Mouse (Mus musculus) MEL (cell line): ENCODE results near the gene Sp2. TPM values are rescaled to one million over a fixed set of nuclear protein-coding genes. Genes with fewer than 3 reads are reported as not detected.

Experiments
- DNase-seq: peaks from one replicate; pipeline ENCODE4 v3.0.0; 2011; ENCODE audit warnings: low read depth, low spot score
- H3K27ac ChIP-seq: 2 replicates; pipeline ENCODE4 v1.5.1; 2012; ENCODE audit warnings: low read depth, mild to moderate bottlenecking, control low read depth, low read length, moderate library complexity; ENCODE audit not compliant: control insufficient read depth
- H3K27me3 ChIP-seq, 2 experiments: fragments of 150-350 bp in 1 of 2; sonication (generic) in 1 of 2; 2 replicates each; pipeline ENCODE4 v1.6.1; 2012; ENCODE audit warnings: low read length in 2 of 2, mild to moderate bottlenecking in 2 of 2, improper control_type of control experiment in 1 of 2, moderate library complexity in 1 of 2; ENCODE audit not compliant: insufficient read depth in 2 of 2, control insufficient read depth in 1 of 2
- H3K36me3 ChIP-seq, 2 experiments: 2 replicates each; pipeline ENCODE4 v1.6.1; 2012 to 2014; ENCODE audit warnings: low read length in 2 of 2, improper control_type of control experiment in 1 of 2, inconsistent platforms in 1 of 2, mild to moderate bottlenecking in 1 of 2; ENCODE audit not compliant: insufficient read depth in 2 of 2, control insufficient read depth in 1 of 2
- H3K4me1 ChIP-seq, 2 experiments: fragments of 150-350 bp in 1 of 2; sonication (generic) in 1 of 2; 2 replicates each; pipeline ENCODE4 v1.6.1; 2012; ENCODE audit warnings: low read length in 2 of 2, improper control_type of control experiment in 1 of 2, mild to moderate bottlenecking in 1 of 2; ENCODE audit not compliant: insufficient read depth in 2 of 2, control insufficient read depth in 1 of 2
- H3K4me3 ChIP-seq, 2 experiments: fragments of 150-350 bp in 1 of 2; sonication (generic) in 1 of 2; 2 replicates each; pipeline ENCODE4 v1.5.1; 2012; ENCODE audit warnings: low read depth in 2 of 2, low read length in 2 of 2, mild to moderate bottlenecking in 2 of 2, moderate library complexity in 2 of 2, control low read depth in 1 of 2, improper control_type of control experiment in 1 of 2; ENCODE audit not compliant: control insufficient read depth in 1 of 2, insufficient read depth in 1 of 2
- H3K79me2 ChIP-seq: 2 replicates; pipeline ENCODE4 v1.6.1; 2012; ENCODE audit warnings: mild to moderate bottlenecking, low read length, moderate library complexity; ENCODE audit not compliant: control insufficient read depth, poor library complexity, insufficient read depth
- H3K9ac ChIP-seq: 2 replicates; pipeline ENCODE4 v1.6.1; 2012; ENCODE audit warnings: low read depth, mild to moderate bottlenecking, control low read depth, low read length, moderate library complexity; ENCODE audit not compliant: control insufficient read depth, poor library complexity, severe bottlenecking
- H3K9me3 ChIP-seq: fragments of 150-350 bp; sonication (generic); replicated peaks from 2 replicates; pipeline ENCODE4 v1.6.1; 2012; ENCODE audit warnings: mild to moderate bottlenecking, low read length, improper control_type of control experiment, moderate library complexity; ENCODE audit not compliant: insufficient read depth
- BHLHE40 ChIP-seq: IDR thresholded peaks from 2 replicates; pipeline ENCODE4 v1.6.1; 2012; ENCODE audit warnings: low read depth, mild to moderate bottlenecking, inconsistent platforms, low read length, improper control_type of control experiment, borderline replicate concordance
- CHD2 ChIP-seq: IDR thresholded peaks from 2 replicates; pipeline ENCODE4 v1.6.1; 2011; ENCODE audit warnings: low read length, improper control_type of control experiment
- E2F4 ChIP-seq: IDR thresholded peaks from 2 replicates; pipeline ENCODE4 v1.6.1; 2011; ENCODE audit warnings: low read depth, low read length, improper control_type of control experiment, borderline replicate concordance
- ELF1 ChIP-seq: IDR thresholded peaks from 2 replicates; pipeline ENCODE4 v1.6.1; 2014; ENCODE audit warnings: low read depth, mild to moderate bottlenecking, inconsistent platforms, low read length, improper control_type of control experiment, moderate library complexity
- EP300 ChIP-seq, 2 experiments: IDR thresholded peaks; 2 replicates each; pipeline ENCODE4 v1.6.1; 2011; ENCODE audit warnings: improper control_type of control experiment in 2 of 2, low read length in 2 of 2, low read depth in 1 of 2, mild to moderate bottlenecking in 1 of 2
- HCFC1 ChIP-seq: IDR thresholded peaks from 2 replicates; pipeline ENCODE4 v1.6.1; 2012; ENCODE audit warnings: low read depth, mild to moderate bottlenecking, inconsistent platforms, low read length, improper control_type of control experiment, moderate library complexity
- JUND ChIP-seq: IDR thresholded peaks from 2 replicates; pipeline ENCODE4 v1.6.1; 2011; ENCODE audit warnings: low read depth, mild to moderate bottlenecking, improper control_type of control experiment, low read length
- KAT2A ChIP-seq: conservative IDR thresholded peaks from 2 replicates; pipeline ENCODE4 v1.6.1; 2012; ENCODE audit warnings: low read depth, low read length, improper control_type of control experiment, inconsistent platforms
- MAFK ChIP-seq: IDR thresholded peaks from 2 replicates; pipeline ENCODE4 v1.6.1; 2011; ENCODE audit warnings: low read depth, mild to moderate bottlenecking, low read length, improper control_type of control experiment, borderline replicate concordance
- MAX ChIP-seq: IDR thresholded peaks from 2 replicates; pipeline ENCODE4 v1.6.1; 2011; ENCODE audit warnings: low read length, improper control_type of control experiment
- MAZ ChIP-seq: IDR thresholded peaks from 2 replicates; pipeline ENCODE4 v1.6.1; 2012; ENCODE audit warnings: low read depth, mild to moderate bottlenecking, inconsistent platforms, low read length, improper control_type of control experiment
- MEF2A ChIP-seq: IDR thresholded peaks from 2 replicates; pipeline ENCODE4 v1.6.1; 2014; ENCODE audit warnings: low read depth, mild to moderate bottlenecking, inconsistent platforms, low read length, improper control_type of control experiment; ENCODE audit not compliant: poor library complexity, insufficient replicate concordance, severe bottlenecking; ENCODE audit errors: extremely low read depth
- NELFE ChIP-seq: IDR thresholded peaks from 2 replicates; pipeline ENCODE4 v1.6.1; 2011; ENCODE audit warnings: low read depth, low read length, improper control_type of control experiment
- NRF1 ChIP-seq: IDR thresholded peaks from 2 replicates; pipeline ENCODE4 v1.6.1; 2014; ENCODE audit warnings: low read depth, mild to moderate bottlenecking, inconsistent platforms, low read length, improper control_type of control experiment, moderate library complexity; ENCODE audit not compliant: poor library complexity, insufficient read depth, severe bottlenecking
- POLR2A ChIP-seq, 2 experiments: IDR thresholded peaks; 2 replicates each; pipeline ENCODE4 v1.6.1; 2011 to 2012; ENCODE audit warnings: low read length in 2 of 2, mild to moderate bottlenecking in 2 of 2, control low read depth in 1 of 2, improper control_type of control experiment in 1 of 2, low read depth in 1 of 2, moderate library complexity in 1 of 2; ENCODE audit not compliant: control insufficient read depth in 1 of 2, insufficient read depth in 1 of 2, poor library complexity in 1 of 2
- POLR2AphosphoS2 ChIP-seq: IDR thresholded peaks from 2 replicates; pipeline ENCODE4 v1.6.1; 2011; ENCODE audit warnings: low read length, improper control_type of control experiment
- POLR2AphosphoS5 ChIP-seq: IDR thresholded peaks from 2 replicates; pipeline ENCODE4 v1.6.1; 2012; ENCODE audit warnings: low read depth, borderline replicate concordance, mild to moderate bottlenecking, inconsistent platforms, low read length, moderate library complexity, mixed read lengths
- RAD21 ChIP-seq: IDR thresholded peaks from 2 replicates; pipeline ENCODE4 v1.6.1; 2011; ENCODE audit warnings: mild to moderate bottlenecking, low read depth, low read length, improper control_type of control experiment
- RCOR1 ChIP-seq: IDR thresholded peaks from 2 replicates; pipeline ENCODE4 v1.6.1; 2012; ENCODE audit warnings: low read depth, mild to moderate bottlenecking, inconsistent platforms, low read length, improper control_type of control experiment
- SMC3 ChIP-seq: IDR thresholded peaks from 2 replicates; pipeline ENCODE4 v1.6.1; 2011; ENCODE audit warnings: low read depth, low read length, improper control_type of control experiment
- TCF12 ChIP-seq: IDR thresholded peaks from 2 replicates; pipeline ENCODE4 v1.6.1; 2014; ENCODE audit warnings: low read depth, mild to moderate bottlenecking, inconsistent platforms, low read length, improper control_type of control experiment, moderate library complexity
- USF2 ChIP-seq, 2 experiments: IDR thresholded peaks; 2 replicates each; pipeline ENCODE4 v1.6.1; 2011 to 2012; ENCODE audit warnings: improper control_type of control experiment in 2 of 2, low read length in 2 of 2, borderline replicate concordance in 1 of 2, inconsistent platforms in 1 of 2, low read depth in 1 of 2, mild to moderate bottlenecking in 1 of 2; ENCODE audit not compliant: insufficient read depth in 1 of 2
- ZC3H11A ChIP-seq: IDR thresholded peaks from 2 replicates; pipeline ENCODE4 v1.6.1; 2012; ENCODE audit warnings: low read depth, mild to moderate bottlenecking, inconsistent platforms, low read length, improper control_type of control experiment
- ZKSCAN1 ChIP-seq: IDR thresholded peaks from 2 replicates; pipeline ENCODE4 v1.6.1; 2012; ENCODE audit warnings: low read depth, mild to moderate bottlenecking, inconsistent platforms, low read length, improper control_type of control experiment, moderate library complexity
- ZNF384 ChIP-seq: IDR thresholded peaks from 2 replicates; pipeline ENCODE4 v1.6.1; 2012; ENCODE audit warnings: low read depth, mild to moderate bottlenecking, inconsistent platforms, low read length, improper control_type of control experiment
- polyA plus RNA-seq, 2 experiments: library from polyadenylated mRNA; stranded (reverse) in 1 of 2; unstranded in 1 of 2; fragments of >175 nt in 1 of 2; fragments of >200 nt in 1 of 2; gene quantifications; 2 replicates each; pipeline versions ENCODE4 v1.2.1 to v1.2.4; 2012; ENCODE audit warnings: low replicate concordance in 2 of 2, low read depth in 1 of 2; ENCODE audit not compliant: insufficient read length in 2 of 2, insufficient read depth in 1 of 2, missing spikeins in 1 of 2
- total RNA-seq: library from RNA; depleted of rRNA; stranded (reverse); fragments of 300-350 nt; gene quantifications from 2 replicates; pipeline ENCODE4 v1.2.3, GENCODE M21; 2012

Gene Sp2
- total and polyA plus RNA-seq, 3 experiments: 1.4 to 20.3 TPM; not detected in 1

GRCm38 (mm10) chr11:97019345-97019708 is 36.6 kb upstream of the Sp2 start:
- peaks cover 10 to 15% of the 10 kb centered on the region in 2 experiments for H3K27me3 ChIP-seq
- no peaks in the 10 kb centered on the region for H3K36me3 ChIP-seq
- H3K9me3 ChIP-seq: no peaks in the 10 kb centered on the region
- no peaks in the 10 kb centered on the region for H3K79me2 ChIP-seq
- no peak overlapping the region for H3K27ac ChIP-seq
- TF ChIP-seq NELFE: no peak
- no peak for TF ChIP-seq USF2 (IDR thresholded peaks at IDR 0.05; ENCODE audit: borderline replicate concordance in 1 of 2, insufficient read depth in 1 of 2, low read depth in 1 of 2, low read length in 2 of 2)
- TF ChIP-seq KAT2A: no peak
- no peak for TF ChIP-seq HCFC1
- no peak for TF ChIP-seq RCOR1
- TF ChIP-seq POLR2A (IDR thresholded peaks at IDR 0.05; ENCODE audit: control insufficient read depth in 1 of 2, insufficient read depth in 1 of 2, low read depth in 1 of 2, low read length in 2 of 2, poor library complexity in 1 of 2): no peak
- no peak for TF ChIP-seq RAD21
- no peak for TF ChIP-seq ELF1
- no peak for TF ChIP-seq MEF2A
- TF ChIP-seq ZC3H11A: no peak
- TF ChIP-seq MAFK: no peak
- no peak for TF ChIP-seq EP300 (IDR thresholded peaks at IDR 0.05; ENCODE audit: low read depth in 1 of 2, low read length in 2 of 2)
- no peak for TF ChIP-seq JUND
- TF ChIP-seq ZKSCAN1: no peak
- no peak for TF ChIP-seq MAX
- no peak for TF ChIP-seq CHD2
- no peak for TF ChIP-seq TCF12
- no peak for TF ChIP-seq BHLHE40
- no peak for TF ChIP-seq POLR2AphosphoS2
- H3K4me1 ChIP-seq: no peaks in the 10 kb centered on the region; a peak in 1 of 4 replicates
- H3K4me3 ChIP-seq: no peak overlapping the region
- H3K9ac ChIP-seq: no peak overlapping the region
- no peak for DNase-seq

DNA sequence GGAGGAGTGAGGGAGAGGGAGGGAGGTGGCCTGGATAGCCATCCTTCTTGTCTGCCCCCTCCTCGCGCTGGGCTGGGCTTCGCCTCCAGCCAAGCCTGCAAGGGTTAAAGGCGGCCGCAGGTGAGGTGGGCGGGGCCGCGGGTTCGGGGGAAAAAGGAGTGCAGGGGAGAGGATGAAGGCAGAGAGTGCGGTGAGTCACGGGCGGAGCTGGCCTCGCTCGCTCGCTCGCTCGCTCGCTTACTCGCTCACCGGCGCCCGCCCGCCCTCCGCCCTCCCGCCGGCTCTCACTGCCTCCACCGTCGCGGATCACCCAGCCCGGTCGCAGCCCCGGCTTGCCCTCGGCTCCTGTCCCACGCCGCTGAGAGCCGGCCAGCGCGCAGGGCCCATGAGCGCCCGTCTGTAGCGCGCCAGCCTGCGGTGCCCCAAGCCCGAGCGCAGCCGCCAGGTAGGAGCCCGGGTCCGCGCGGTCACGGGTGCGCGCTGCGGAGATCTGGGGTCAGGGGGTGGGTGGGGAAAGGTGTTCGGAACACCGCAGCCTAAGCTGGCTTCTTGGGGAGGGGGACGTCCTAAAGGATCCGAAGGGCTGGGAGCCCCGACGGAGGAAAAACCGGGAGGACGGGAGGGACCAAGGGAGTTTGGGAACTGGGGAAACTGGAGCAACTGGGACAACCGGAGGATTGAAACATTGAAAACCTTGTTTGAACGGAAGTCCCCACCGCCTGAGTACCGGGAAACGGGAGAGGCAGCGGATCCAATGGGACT is 36.0 kb upstream of the Sp2 start:
- no peaks in the 10 kb centered on the region for H3K9me3 ChIP-seq
- no peak for DNase-seq
- H3K27me3 ChIP-seq: peaks cover 14% of the 10 kb centered on the region in 2 experiments
- H3K27ac ChIP-seq: no peak overlapping the region
- H3K4me3 ChIP-seq: no peak overlapping the region
- H3K9ac ChIP-seq: no peak overlapping the region
- H3K36me3 ChIP-seq: no peaks in the 10 kb centered on the region
- TF ChIP-seq MAZ (no peak), NELFE (no peak), POLR2AphosphoS5 (no peak), MAX (no peak), KAT2A (no peak), JUND (no peak), ZKSCAN1 (no peak), ZNF384 (no peak), E2F4 (no peak), ELF1 (no peak), SMC3 (no peak), NRF1 (no peak), HCFC1 (no peak)
- TF ChIP-seq, all 39 proteins: peak for 0
- Histone ChIP-seq H3K79me2 (no peaks in the 10 kb centered on the region), H3K4me1 (no peaks in the 10 kb centered on the region; a peak in 1 of 4 replicates)
